Mouse (Mus musculus): ENCODE measurements around the gene Ncln. TPM values are rescaled to one million over a fixed set of nuclear protein-coding genes. Genes with fewer than 3 reads are reported as not detected.

Gene Ncln
- 25.2 TPM for polyA plus RNA-seq (2015; fragmentation: Illumina TruSeq; extraction: RNeasy Lipid Tissue Mini Kit (QIAGEN cat#74804); ENCODE audit: insufficient read depth, low read depth, low replicate concordance)

GRCm38 (mm10) chr10:81496264-81496901 lies at the start of gene Ncln:
Ncln (minus strand) TSS chr10:81496392.

GRCm38 (mm10) chr10:81545161-81545747 lies 49.1 kb upstream of the Ncln start, which contains the start of gene Gna11:
Gna11 (minus strand) TSS chr10:81545190.

GRCm38 (mm10) chr10:81524051-81524605 lies 27.9 kb upstream of the Ncln start, which contains the start of gene Gna15:
Gna15 (minus strand) TSS chr10:81524225.

GRCm38 (mm10) chr10:81500032-81500431 lies 3.8 kb upstream of the Ncln start, which contains the start of gene S1pr4:
S1pr4 (minus strand) TSS chr10:81500132.

GRCm38 (mm10) chr10:81482533-81482889 lies 13.7 kb downstream of the Ncln start, which contains the start of gene Celf5:
Celf5 (minus strand) TSS chr10:81482709.

GRCm38 (mm10) chr10:81455181-81455895 lies 40.9 kb downstream of the Ncln start, which contains the start of gene Nfic:
Nfic (minus strand) TSS chr10:81455635.

Other genes starting within 250 kb of the Ncln start
- gene Matk, start 243.5 kb downstream of the Ncln start, polyA plus RNA-seq (2015; fragmentation: Illumina TruSeq; extraction: RNeasy Lipid Tissue Mini Kit (QIAGEN cat#74804); ENCODE audit: insufficient read depth, low read depth, low replicate concordance) = not detected
- 21.2 TPM for gene Mrpl54, start 229.5 kb downstream of the Ncln start, polyA plus RNA-seq (2015; fragmentation: Illumina TruSeq; extraction: RNeasy Lipid Tissue Mini Kit (QIAGEN cat#74804); ENCODE audit: insufficient read depth, low read depth, low replicate concordance)
- 30.7 TPM for gene Apba3, start 229.4 kb downstream of the Ncln start, polyA plus RNA-seq (2015; fragmentation: Illumina TruSeq; extraction: RNeasy Lipid Tissue Mini Kit (QIAGEN cat#74804); ENCODE audit: insufficient read depth, low read depth, low replicate concordance)
- 3.9 TPM for gene Tjp3, start 204.8 kb downstream of the Ncln start, polyA plus RNA-seq (2015; fragmentation: Illumina TruSeq; extraction: RNeasy Lipid Tissue Mini Kit (QIAGEN cat#74804); ENCODE audit: insufficient read depth, low read depth, low replicate concordance)
- gene Pip5k1c, start 203.4 kb downstream of the Ncln start, polyA plus RNA-seq (2015; fragmentation: Illumina TruSeq; extraction: RNeasy Lipid Tissue Mini Kit (QIAGEN cat#74804); ENCODE audit: insufficient read depth, low read depth, low replicate concordance) = 15.5 TPM
- 7.9 TPM for gene Cactin, start 175.3 kb downstream of the Ncln start, polyA plus RNA-seq (2015; fragmentation: Illumina TruSeq; extraction: RNeasy Lipid Tissue Mini Kit (QIAGEN cat#74804); ENCODE audit: insufficient read depth, low read depth, low replicate concordance)
- 3.4 TPM for gene Tbxa2r, start 167.7 kb downstream of the Ncln start, polyA plus RNA-seq (2015; fragmentation: Illumina TruSeq; extraction: RNeasy Lipid Tissue Mini Kit (QIAGEN cat#74804); ENCODE audit: insufficient read depth, low read depth, low replicate concordance)
- 1.4 TPM for gene Gipc3, start 153.1 kb downstream of the Ncln start, polyA plus RNA-seq (2015; fragmentation: Illumina TruSeq; extraction: RNeasy Lipid Tissue Mini Kit (QIAGEN cat#74804); ENCODE audit: insufficient read depth, low read depth, low replicate concordance)
- gene Hmg20b, start 145.9 kb downstream of the Ncln start, polyA plus RNA-seq (2015; fragmentation: Illumina TruSeq; extraction: RNeasy Lipid Tissue Mini Kit (QIAGEN cat#74804); ENCODE audit: insufficient read depth, low read depth, low replicate concordance) = 22.8 TPM
- gene Mfsd12, start 138.9 kb downstream of the Ncln start, polyA plus RNA-seq (2015; fragmentation: Illumina TruSeq; extraction: RNeasy Lipid Tissue Mini Kit (QIAGEN cat#74804); ENCODE audit: insufficient read depth, low read depth, low replicate concordance) = 1.9 TPM
- gene 4930404N11Rik, start 130.6 kb downstream of the Ncln start, polyA plus RNA-seq (2015; fragmentation: Illumina TruSeq; extraction: RNeasy Lipid Tissue Mini Kit (QIAGEN cat#74804); ENCODE audit: insufficient read depth, low read depth, low replicate concordance) = not detected
- 5.1 TPM for gene Fzr1, start 117.9 kb downstream of the Ncln start, polyA plus RNA-seq (2015; fragmentation: Illumina TruSeq; extraction: RNeasy Lipid Tissue Mini Kit (QIAGEN cat#74804); ENCODE audit: insufficient read depth, low read depth, low replicate concordance)
- gene Dohh, start 112.0 kb downstream of the Ncln start, polyA plus RNA-seq (2015; fragmentation: Illumina TruSeq; extraction: RNeasy Lipid Tissue Mini Kit (QIAGEN cat#74804); ENCODE audit: insufficient read depth, low read depth, low replicate concordance) = 9.1 TPM
- 2.6 TPM for gene Gm48551, start 111.9 kb downstream of the Ncln start, polyA plus RNA-seq (2015; fragmentation: Illumina TruSeq; extraction: RNeasy Lipid Tissue Mini Kit (QIAGEN cat#74804); ENCODE audit: insufficient read depth, low read depth, low replicate concordance)
- gene Gm48552, start 107.4 kb downstream of the Ncln start, polyA plus RNA-seq (2015; fragmentation: Illumina TruSeq; extraction: RNeasy Lipid Tissue Mini Kit (QIAGEN cat#74804); ENCODE audit: insufficient read depth, low read depth, low replicate concordance) = 3.4 TPM
- gene Smim24, start 103.3 kb downstream of the Ncln start, polyA plus RNA-seq (2015; fragmentation: Illumina TruSeq; extraction: RNeasy Lipid Tissue Mini Kit (QIAGEN cat#74804); ENCODE audit: insufficient read depth, low read depth, low replicate concordance) = 23.5 TPM
- 11.0 TPM for gene Nfic, start 40.8 kb downstream of the Ncln start, polyA plus RNA-seq (2015; fragmentation: Illumina TruSeq; extraction: RNeasy Lipid Tissue Mini Kit (QIAGEN cat#74804); ENCODE audit: insufficient read depth, low read depth, low replicate concordance)
- 0.76 TPM for gene Celf5, start 13.7 kb downstream of the Ncln start, polyA plus RNA-seq (2015; fragmentation: Illumina TruSeq; extraction: RNeasy Lipid Tissue Mini Kit (QIAGEN cat#74804); ENCODE audit: insufficient read depth, low read depth, low replicate concordance)
- gene S1pr4, start 3.7 kb upstream of the Ncln start, polyA plus RNA-seq (2015; fragmentation: Illumina TruSeq; extraction: RNeasy Lipid Tissue Mini Kit (QIAGEN cat#74804); ENCODE audit: insufficient read depth, low read depth, low replicate concordance) = 1.3 TPM
- gene Gna15, start 27.8 kb upstream of the Ncln start, polyA plus RNA-seq (2015; fragmentation: Illumina TruSeq; extraction: RNeasy Lipid Tissue Mini Kit (QIAGEN cat#74804); ENCODE audit: insufficient read depth, low read depth, low replicate concordance) = not detected
- gene Gna11, start 48.8 kb upstream of the Ncln start, polyA plus RNA-seq (2015; fragmentation: Illumina TruSeq; extraction: RNeasy Lipid Tissue Mini Kit (QIAGEN cat#74804); ENCODE audit: insufficient read depth, low read depth, low replicate concordance) = 17.4 TPM
- 218 TPM for gene Aes, start 63.1 kb upstream of the Ncln start, polyA plus RNA-seq (2015; fragmentation: Illumina TruSeq; extraction: RNeasy Lipid Tissue Mini Kit (QIAGEN cat#74804); ENCODE audit: insufficient read depth, low read depth, low replicate concordance)
- gene Tle2, start 78.2 kb upstream of the Ncln start, polyA plus RNA-seq (2015; fragmentation: Illumina TruSeq; extraction: RNeasy Lipid Tissue Mini Kit (QIAGEN cat#74804); ENCODE audit: insufficient read depth, low read depth, low replicate concordance) = 44.6 TPM
- 236 TPM for gene Tle6, start 104.7 kb upstream of the Ncln start, polyA plus RNA-seq (2015; fragmentation: Illumina TruSeq; extraction: RNeasy Lipid Tissue Mini Kit (QIAGEN cat#74804); ENCODE audit: insufficient read depth, low read depth, low replicate concordance)
- 0.87 TPM for gene BC025920, start 109.9 kb upstream of the Ncln start, polyA plus RNA-seq (2015; fragmentation: Illumina TruSeq; extraction: RNeasy Lipid Tissue Mini Kit (QIAGEN cat#74804); ENCODE audit: insufficient read depth, low read depth, low replicate concordance)
- gene Sirt6, start 131.4 kb upstream of the Ncln start, polyA plus RNA-seq (2015; fragmentation: Illumina TruSeq; extraction: RNeasy Lipid Tissue Mini Kit (QIAGEN cat#74804); ENCODE audit: insufficient read depth, low read depth, low replicate concordance) = 5.6 TPM
- 62.0 TPM for gene Ankrd24, start 132.1 kb upstream of the Ncln start, polyA plus RNA-seq (2015; fragmentation: Illumina TruSeq; extraction: RNeasy Lipid Tissue Mini Kit (QIAGEN cat#74804); ENCODE audit: insufficient read depth, low read depth, low replicate concordance)
- 0.66 TPM for gene Gm10778, start 152.7 kb upstream of the Ncln start, polyA plus RNA-seq (2015; fragmentation: Illumina TruSeq; extraction: RNeasy Lipid Tissue Mini Kit (QIAGEN cat#74804); ENCODE audit: insufficient read depth, low read depth, low replicate concordance)
- gene Zfp433, start 208.4 kb upstream of the Ncln start, polyA plus RNA-seq (2015; fragmentation: Illumina TruSeq; extraction: RNeasy Lipid Tissue Mini Kit (QIAGEN cat#74804); ENCODE audit: insufficient read depth, low read depth, low replicate concordance) = 1.2 TPM